Mouse (Mus musculus) hindbrain, embryonic 11.5 days (tissue): Measurements from ENCODE around the gene Ahcy. TPM values are rescaled to one million over a fixed set of nuclear protein-coding genes. Genes with fewer than 3 reads are reported as not detected.
A peak's percentile ranks its signal among the peaks of the same experiment; 100 is the strongest.

Experiments
- ATAC-seq: fragments of 200-750 bp; cut with Nextera tagmentation; 2 replicates; pipeline ENCODE4 v1.8.0; 2017; ENCODE audit warnings: mild to moderate bottlenecking, moderate TSS enrichment, moderate library complexity; ENCODE audit not compliant: low FRiP score
- DNase-seq: peaks from one replicate; pipeline ENCODE4 v3.0.0-alpha.2; 2015; ENCODE audit warnings: low spot score
- H3K27ac ChIP-seq: fragments of 300-500 bp; sonication (generic); 2 replicates; pipeline ENCODE4 v1.5.1; 2014; ENCODE audit warnings: mild to moderate bottlenecking, low read depth, low read length
- H3K27me3 ChIP-seq: fragments of 300-500 bp; sonication (generic); 2 replicates; pipeline ENCODE4 v1.6.1; 2014; ENCODE audit warnings: mild to moderate bottlenecking, low read length, moderate library complexity, mixed read lengths; ENCODE audit not compliant: control insufficient read depth, insufficient read depth
- H3K36me3 ChIP-seq: fragments of 300-500 bp; sonication (generic); 2 replicates; pipeline ENCODE4 v1.6.1; 2014; ENCODE audit warnings: mild to moderate bottlenecking, low read length, moderate library complexity, mixed read lengths; ENCODE audit not compliant: control insufficient read depth, insufficient read depth
- H3K4me1 ChIP-seq: fragments of 300-500 bp; sonication (generic); replicated peaks from 2 replicates; pipeline ENCODE4 v1.6.1; 2014; ENCODE audit warnings: low read length, mixed read lengths; ENCODE audit not compliant: control insufficient read depth, insufficient read depth
- H3K4me2 ChIP-seq: fragments of 300-500 bp; sonication (generic); replicated peaks from 2 replicates; pipeline ENCODE4 v1.6.1; 2014; ENCODE audit warnings: mild to moderate bottlenecking, low read depth, low read length
- H3K4me3 ChIP-seq: fragments of 300-500 bp; sonication (generic); 2 replicates; pipeline ENCODE4 v1.5.1; 2014; ENCODE audit warnings: low read depth, low read length
- H3K9ac ChIP-seq: fragments of 300-500 bp; sonication (generic); 2 replicates; pipeline ENCODE4 v1.6.1; 2014; ENCODE audit warnings: low read depth, low read length
- H3K9me3 ChIP-seq: fragments of 300-500 bp; sonication (generic); 2 replicates; pipeline ENCODE4 v1.6.1; 2016; ENCODE audit warnings: low read length; ENCODE audit not compliant: control insufficient read depth
- WGBS: fragments of 180-500 bp; shearing (Covaris S2); extraction: QIAGEN DNeasy Blood & Tissue Kit; methylation state at CpG from one replicate; pipeline ENCODE4 v1.1.7; 2014; 5-methylcytosine and 5-hydroxymethylcytosine counted together
- polyA plus RNA-seq: library from polyadenylated mRNA; unstranded; fragments of >200 nt; fragmentation: Nextera tagmentation; extraction: Ambion mirVana; gene quantifications from 2 replicates; pipeline ENCODE4 v1.2.1, GENCODE M21; 2014

Gene Ahcy
- polyA plus RNA-seq, 1 experiment from 2014 or later: 75.8 TPM

DNA sequence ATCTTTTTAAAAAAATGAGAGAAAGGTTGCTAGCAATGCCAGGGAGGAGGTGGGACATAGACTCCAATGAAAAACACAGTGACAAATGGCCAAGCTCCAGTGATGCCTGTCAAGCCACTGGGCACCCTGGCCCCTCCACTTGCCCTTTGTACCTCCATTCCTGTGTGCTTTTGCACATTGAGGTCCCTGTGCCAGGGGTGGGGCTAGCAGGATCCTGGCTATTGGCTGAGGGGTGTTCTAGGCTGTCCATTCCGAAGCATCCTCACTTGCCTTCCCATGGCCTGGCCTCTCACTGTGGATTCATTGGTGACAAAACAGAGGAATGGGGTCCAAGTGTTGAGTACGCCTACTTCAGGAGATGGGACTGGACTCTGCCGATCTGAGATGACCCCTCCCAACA is 6.8 kb upstream of the Ahcy start:
- Histone ChIP-seq H3K4me2 (no peak overlapping the region), H3K9me3 (no peaks in the 10 kb centered on the region), H3K4me1 (no peaks in the 10 kb centered on the region), H3K9ac (no peak overlapping the region), H3K36me3 (no peaks in the 10 kb centered on the region), H3K27me3 (no peaks in the 10 kb centered on the region), H3K4me3 (no peak overlapping the region), H3K27ac (no peak overlapping the region)
- ATAC-seq (no peak), DNase-seq (no peak)
- WGBS: 92% methylated on average over 3 of the region's 3 CpGs

DNA sequence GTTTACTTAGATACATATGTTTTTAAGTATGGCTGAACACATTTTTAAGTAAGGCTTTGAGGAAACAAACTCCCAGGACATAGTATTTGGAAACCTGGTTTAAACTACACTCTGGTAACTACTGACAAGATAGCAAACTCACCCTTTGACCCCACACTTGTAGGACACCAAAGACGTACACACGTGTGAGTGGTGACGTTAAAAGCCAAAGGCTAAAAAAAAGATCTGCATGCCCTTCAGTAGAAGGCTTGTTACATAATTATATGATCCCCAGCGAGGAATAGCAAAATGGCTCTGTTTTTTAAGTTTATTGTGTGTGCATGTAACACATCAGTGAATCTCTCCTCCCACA is 5.9 kb upstream of the Ahcy start:
- no peaks in the 10 kb centered on the region for H3K4me1 ChIP-seq
- no peak overlapping the region for H3K4me2 ChIP-seq
- no peaks in the 10 kb centered on the region for H3K9me3 ChIP-seq
- no peaks in the 10 kb centered on the region for H3K27me3 ChIP-seq
- DNase-seq (no peak), ATAC-seq (no peak)
- no peak overlapping the region for H3K4me3 ChIP-seq
- H3K27ac ChIP-seq: no peak overlapping the region
- 72% methylated on average over 4 of the region's 4 CpGs for WGBS
- H3K9ac ChIP-seq: no peak overlapping the region
- H3K36me3 ChIP-seq: no peaks in the 10 kb centered on the region

GRCm38 (mm10) chr2:155079500-155080178 is 5.3 kb upstream of the Ahcy start:
- no peak overlapping the region for H3K4me2 ChIP-seq
- no peaks in the 10 kb centered on the region for H3K27me3 ChIP-seq
- DNase-seq: no peak
- WGBS: 36% methylated on average over 7 of the region's 7 CpGs
- no peak overlapping the region for H3K4me3 ChIP-seq
- H3K36me3 ChIP-seq: no peaks in the 10 kb centered on the region
- H3K9me3 ChIP-seq: no peaks in the 10 kb centered on the region
- H3K4me1 ChIP-seq: no peaks in the 10 kb centered on the region
- no peak overlapping the region for H3K27ac ChIP-seq
- ATAC-seq: no peak
- H3K9ac ChIP-seq: no peak overlapping the region

GRCm38 (mm10) chr2:155075649-155076048 is 1.4 kb upstream of the Ahcy start:
- Histone ChIP-seq H3K9me3 (no peaks in the 10 kb centered on the region), H3K9ac (no peak overlapping the region), H3K27me3 (no peaks in the 10 kb centered on the region), H3K36me3 (no peaks in the 10 kb centered on the region), H3K4me2 (no peak overlapping the region), H3K27ac (no peak overlapping the region), H3K4me3 (no peak overlapping the region), H3K4me1 (no peaks in the 10 kb centered on the region)
- no peak for ATAC-seq
- WGBS: 83% methylated on average over 6 of the region's 6 CpGs
- no peak for DNase-seq

- ATAC-seq: no peak; the same call in 1 of the 2 replicates
- peak overlapping the region; percentile 60 for H3K4me3 ChIP-seq
- peak; percentile 25 for DNase-seq
Measured at GRCm38 (mm10) chr2:155074766-155075330, 551 bp upstream of the Ahcy start.

GRCm38 (mm10) chr2:155073347-155073746 is 950 bp downstream of the Ahcy start:
- Histone ChIP-seq H3K36me3 (no peaks in the 10 kb centered on the region), H3K27me3 (no peaks in the 10 kb centered on the region), H3K4me1 (no peaks in the 10 kb centered on the region), H3K4me2 (peak overlapping the region; percentile 43), H3K27ac (0 out of 2 replicates have a peak overlapping the region, but pooled peaks have one; percentile 31), H3K9ac (peak overlapping the region; percentile 71), H3K9me3 (no peaks in the 10 kb centered on the region), H3K4me3 (peak overlapping the region; percentile 60)
- DNase-seq (peak; percentile 15), ATAC-seq (no peak)
- 35% methylated on average over 3 of the region's 3 CpGs for WGBS

More at GRCm38 (mm10) chr2:155074766-155075330, 551 bp upstream of the Ahcy start:
- Histone ChIP-seq H3K4me2 (peak overlapping the region; percentile 43), H3K27ac (no peak overlapping the region), H3K9me3 (no peaks in the 10 kb centered on the region), H3K4me1 (no peaks in the 10 kb centered on the region), H3K27me3 (no peaks in the 10 kb centered on the region), H3K36me3 (no peaks in the 10 kb centered on the region), H3K9ac (peak overlapping the region; percentile 71)
- WGBS: 17% methylated on average over 12 of the region's 12 CpGs

DNA sequence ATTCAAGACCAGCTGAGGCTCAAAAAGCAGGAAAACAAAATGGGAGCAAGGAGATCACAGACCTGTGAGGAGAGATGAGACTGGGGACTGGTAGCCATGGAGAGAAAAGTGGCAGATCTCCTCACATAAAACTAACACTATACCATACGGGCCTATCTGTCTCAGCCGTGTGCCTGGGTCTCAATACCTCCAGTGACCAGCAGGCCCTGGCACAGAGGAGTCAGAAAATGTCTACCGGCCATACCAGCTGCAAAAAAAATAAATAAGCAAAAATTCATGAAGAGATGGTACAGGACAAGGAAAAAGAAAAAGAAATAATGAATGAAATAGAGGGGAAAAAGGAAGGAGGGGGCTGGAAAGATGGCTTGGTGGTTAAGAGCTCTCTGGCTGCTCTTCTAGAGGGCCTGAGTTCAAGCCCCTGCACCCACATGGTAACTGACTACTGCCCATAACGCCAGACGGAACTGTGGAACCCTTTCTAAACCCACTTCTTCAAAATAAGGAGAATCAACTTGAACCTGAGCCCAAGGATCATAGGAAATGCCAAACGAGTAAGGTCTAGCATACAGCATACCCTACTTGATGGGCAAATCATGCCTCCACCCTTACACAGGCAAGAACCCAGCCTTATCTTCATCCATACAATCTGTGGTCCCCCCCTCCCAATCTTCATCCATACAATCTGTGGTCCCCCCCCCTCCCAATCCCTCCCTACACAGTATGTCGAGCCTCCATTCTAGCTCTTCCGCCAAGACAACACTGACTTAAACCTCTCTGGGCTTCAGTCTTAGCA is 1.7 kb downstream of the Ahcy start:
- no peak for ATAC-seq
- no peak overlapping the region for H3K4me3 ChIP-seq
- no peak overlapping the region for H3K4me2 ChIP-seq
- H3K27ac ChIP-seq: no peak overlapping the region
- WGBS: 86% methylated on average over 8 of the region's 8 CpGs
- no peaks in the 10 kb centered on the region for H3K36me3 ChIP-seq
- DNase-seq: no peak
- H3K4me1 ChIP-seq: no peaks in the 10 kb centered on the region
- no peaks in the 10 kb centered on the region for H3K27me3 ChIP-seq
- H3K9me3 ChIP-seq: no peaks in the 10 kb centered on the region
- no peak overlapping the region for H3K9ac ChIP-seq

DNA sequence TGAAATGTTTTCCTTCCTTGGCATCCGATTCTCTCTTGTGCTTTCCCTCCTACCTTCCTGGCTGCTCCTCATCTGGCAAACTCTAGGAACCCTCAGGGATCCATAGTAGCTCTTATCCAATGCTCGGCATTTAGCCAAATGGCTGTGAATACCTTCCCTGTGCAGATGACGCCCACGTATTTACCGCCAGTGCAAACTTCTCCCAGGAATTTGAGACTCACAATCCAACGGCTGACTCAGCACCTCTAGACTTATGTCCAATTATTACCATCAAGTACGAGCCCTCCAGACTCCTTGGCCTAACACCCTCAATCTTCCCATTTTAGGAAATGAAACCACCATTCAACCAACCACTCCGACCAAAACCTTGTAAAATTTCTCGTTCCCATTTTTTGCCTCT is 3.3 kb downstream of the Ahcy start:
- DNase-seq (no peak), ATAC-seq (no peak)
- H3K27me3 ChIP-seq: no peaks in the 10 kb centered on the region
- H3K9me3 ChIP-seq: no peaks in the 10 kb centered on the region
- no peak overlapping the region for H3K27ac ChIP-seq
- WGBS: 84% methylated on average over 9 of the region's 9 CpGs
- no peaks in the 10 kb centered on the region for H3K4me1 ChIP-seq
- H3K9ac ChIP-seq: no peak overlapping the region
- peaks cover 6% of the 10 kb centered on the region; the same call in 1 of the 2 replicates for H3K36me3 ChIP-seq
- no peak overlapping the region for H3K4me2 ChIP-seq
- no peak overlapping the region for H3K4me3 ChIP-seq
